Mouse (Mus musculus) lung, postnatal 4 days (tissue): Measurements from ENCODE around the gene Adgrl4.
A peak's percentile ranks its signal among the peaks of the same experiment; 100 is the strongest.

Experiments used
- DNase-seq, 2 experiments: peaks; one replicate each; pipeline ENCODE4 v3.0.0; 2021

The Adgrl4 gene

DNA sequence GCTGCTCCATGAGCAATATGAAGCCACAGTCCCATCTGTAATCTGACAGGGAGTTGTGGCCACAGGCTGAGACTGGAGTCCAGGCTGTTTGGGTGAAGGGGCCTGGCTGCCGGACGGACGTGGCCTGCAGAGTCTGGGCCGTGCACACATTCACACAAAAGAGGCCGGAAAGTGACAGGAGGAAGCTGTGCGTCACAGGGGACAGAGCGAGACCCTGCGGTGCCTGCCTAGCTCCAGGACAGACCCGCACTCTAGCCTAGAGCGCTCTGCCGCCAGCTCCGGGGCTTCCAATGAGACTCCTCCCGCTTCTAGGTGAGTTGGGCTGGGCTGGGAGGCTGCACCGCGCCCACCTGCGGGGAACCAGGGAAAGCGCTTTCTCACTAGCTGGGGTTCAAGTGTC is at the start of gene Adgrl4:
Adgrl4 (plus strand) TSS at position 195 of the 400 bp plus-strand sequence.
- peak; percentile 51 to 69 for DNase-seq

DNA sequence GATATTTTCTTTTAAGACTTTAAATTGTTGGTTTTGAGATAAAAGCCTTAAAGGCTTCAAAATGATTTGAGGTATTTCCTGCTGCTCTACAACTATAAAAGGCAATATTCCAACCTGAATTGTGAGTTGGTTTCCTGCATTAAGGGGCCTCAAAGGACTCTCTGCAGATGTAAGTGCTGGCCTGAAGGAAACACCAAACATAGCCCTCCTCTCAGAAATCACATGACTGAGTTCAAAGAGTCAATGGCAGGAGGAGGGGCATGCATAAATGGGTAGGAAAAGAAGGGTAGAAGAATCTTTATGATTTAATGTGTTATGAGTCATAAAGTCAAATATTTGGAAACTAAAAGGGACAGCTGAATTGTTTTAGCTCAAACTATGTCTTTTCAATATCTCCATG is 46.8 kb upstream of the Adgrl4 start:
- DNase-seq: no peak

DNA sequence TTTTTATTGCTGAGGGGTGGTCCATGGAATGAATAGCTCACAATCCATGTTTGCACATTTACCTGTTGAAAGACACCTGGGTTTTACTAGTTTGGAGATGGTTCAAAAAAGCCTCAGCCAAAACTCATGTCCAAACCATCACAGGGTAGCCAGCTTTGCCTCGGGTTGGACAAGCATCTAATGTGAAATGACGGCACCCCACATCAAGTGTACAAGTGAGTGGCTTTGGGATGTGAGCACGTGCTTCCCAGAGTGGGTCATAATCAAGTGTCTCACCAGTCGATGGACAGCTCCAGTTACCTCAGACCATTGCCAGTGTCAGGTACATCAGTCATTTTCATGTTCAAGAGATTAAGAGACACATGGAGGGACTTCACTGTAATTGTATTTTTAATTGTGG is 44.8 kb upstream of the Adgrl4 start:
- no peak for DNase-seq

DNA sequence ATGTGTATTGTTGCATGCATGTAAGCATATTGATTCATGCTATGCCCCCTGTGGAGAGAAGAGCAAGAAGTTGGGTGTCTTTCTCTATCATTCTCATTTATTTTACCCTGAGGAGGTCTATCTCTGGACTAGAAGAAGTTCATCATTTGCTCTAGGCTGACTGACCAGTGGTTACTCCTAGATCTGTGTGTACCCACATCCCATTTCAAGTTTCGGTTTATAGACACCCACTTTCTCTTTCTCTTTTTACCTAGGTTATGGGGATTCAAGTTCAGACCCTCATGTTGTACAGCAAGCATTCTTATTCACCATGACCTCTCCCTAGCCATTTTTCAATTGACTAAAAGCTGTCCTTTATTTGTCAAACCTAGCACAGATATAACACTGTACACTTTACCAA is 44.4 kb upstream of the Adgrl4 start:
- no peak for DNase-seq

DNA sequence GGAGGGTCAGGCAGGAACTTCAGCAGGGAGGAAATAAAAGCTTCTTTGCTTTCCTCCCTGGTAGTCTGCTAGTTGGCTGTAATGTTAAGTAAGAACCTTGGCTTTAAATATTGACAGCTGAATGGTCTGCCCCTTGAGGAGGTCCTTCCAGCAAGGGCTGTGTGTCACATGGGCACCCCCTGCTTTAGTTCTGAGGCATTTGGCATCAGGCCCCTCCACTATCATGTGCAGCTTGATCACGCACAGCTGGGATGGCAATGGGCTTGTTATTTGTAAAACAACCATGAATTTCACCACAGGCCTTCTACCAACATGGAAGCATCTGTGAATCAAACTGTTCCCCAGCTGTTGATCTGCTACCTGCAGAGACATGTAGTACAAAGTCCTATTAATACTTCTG is 38.4 kb upstream of the Adgrl4 start:
- peak; percentile 33 to 76 for DNase-seq

DNA sequence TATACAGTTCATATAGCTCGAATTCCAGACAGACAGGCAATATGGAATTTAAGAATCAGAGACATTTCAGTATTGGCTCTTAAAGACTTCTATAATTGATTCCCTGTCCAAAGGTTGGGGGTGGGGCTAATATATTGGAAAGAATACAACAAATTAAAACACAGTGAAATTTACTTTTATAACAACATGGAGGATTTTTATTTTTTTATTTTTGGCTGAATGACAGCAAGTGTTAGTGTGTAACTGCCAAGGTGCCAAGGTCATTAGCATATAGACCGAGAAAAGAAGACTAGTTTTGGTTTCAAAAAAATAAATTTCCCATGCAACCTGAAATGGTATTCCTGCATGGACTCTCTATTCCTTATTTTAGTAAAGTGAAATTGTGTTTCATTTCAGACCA is 26.7 kb upstream of the Adgrl4 start:
- no peak for DNase-seq

DNA sequence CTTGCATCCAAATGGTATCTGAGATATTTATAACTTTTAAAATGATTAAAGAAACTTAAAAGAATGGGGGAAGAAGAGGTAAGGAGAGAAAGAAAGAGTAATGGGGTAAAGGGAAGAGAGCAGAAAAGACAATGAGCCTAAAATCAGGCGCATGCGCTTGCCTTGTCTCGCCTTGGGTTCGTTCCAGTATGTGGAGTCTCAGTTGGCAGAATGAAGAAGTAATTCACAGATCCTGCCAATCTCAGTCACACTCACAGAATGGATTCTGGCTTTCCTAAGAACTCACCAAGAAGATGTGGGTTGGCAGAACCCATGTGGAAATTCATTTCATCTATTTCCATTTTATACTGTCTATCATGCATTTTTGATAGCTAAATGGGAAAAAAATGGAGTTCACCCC is 26.2 kb upstream of the Adgrl4 start:
- no peak for DNase-seq

DNA sequence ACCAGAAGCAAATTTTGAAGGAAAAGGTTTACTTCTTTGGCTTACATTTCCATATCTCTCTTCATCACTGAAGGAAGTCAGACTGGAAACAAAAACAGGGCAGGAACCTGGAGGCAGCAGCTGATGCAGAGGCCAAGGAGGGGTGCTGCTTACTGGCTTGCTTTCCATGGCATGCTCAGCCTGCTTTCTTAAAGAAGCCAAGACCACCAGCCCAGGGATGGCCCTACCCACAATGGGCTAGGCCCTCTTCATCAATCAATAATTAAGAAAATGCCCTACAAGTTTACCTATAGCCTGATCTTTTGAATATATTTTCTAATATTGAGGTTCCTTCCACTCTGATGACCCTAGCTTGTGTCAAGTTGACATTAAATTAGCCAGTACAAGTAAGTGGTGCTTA is 20.8 kb upstream of the Adgrl4 start:
- DNase-seq: no peak

DNA sequence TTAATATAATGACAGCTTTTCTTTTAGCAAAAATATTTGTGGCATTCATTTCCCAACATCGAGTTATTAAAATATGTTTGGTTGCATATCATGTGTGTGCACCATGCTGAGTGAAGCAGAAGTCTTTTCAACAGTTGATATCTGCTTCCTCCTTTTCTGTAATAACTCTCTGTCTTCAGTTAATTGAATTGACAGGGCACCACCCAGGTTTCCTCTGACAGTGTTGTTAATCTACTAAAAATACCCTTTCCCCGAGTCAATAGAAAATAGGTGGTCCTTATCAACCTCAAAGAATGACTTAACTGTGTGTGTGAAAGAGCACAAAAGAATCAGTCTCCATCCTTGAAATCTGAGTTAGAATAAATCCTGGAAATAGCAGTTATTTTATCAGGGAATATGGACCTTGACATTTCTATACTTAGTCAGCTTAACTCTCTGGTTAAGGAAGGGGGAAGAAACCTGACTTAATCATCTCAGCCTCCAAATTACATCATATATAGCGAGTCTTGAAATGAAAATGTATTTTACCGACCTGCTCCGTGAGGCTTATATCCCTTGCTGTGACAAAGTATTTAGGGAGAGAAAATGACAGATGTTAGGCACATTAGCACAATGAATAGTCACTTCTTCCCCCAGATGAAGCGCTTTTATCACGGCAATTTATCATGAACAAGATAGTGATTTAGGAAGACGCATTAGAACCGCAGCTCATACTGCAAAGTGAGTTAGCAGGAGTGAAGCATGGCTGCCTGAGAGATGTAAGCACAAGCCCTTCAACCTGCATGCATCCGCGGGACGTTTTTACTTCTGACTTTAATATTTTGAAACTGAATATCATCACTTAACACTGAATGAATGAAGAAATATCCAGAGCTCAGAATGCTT is 19.8 kb upstream of the Adgrl4 start:
- no peak for DNase-seq

DNA sequence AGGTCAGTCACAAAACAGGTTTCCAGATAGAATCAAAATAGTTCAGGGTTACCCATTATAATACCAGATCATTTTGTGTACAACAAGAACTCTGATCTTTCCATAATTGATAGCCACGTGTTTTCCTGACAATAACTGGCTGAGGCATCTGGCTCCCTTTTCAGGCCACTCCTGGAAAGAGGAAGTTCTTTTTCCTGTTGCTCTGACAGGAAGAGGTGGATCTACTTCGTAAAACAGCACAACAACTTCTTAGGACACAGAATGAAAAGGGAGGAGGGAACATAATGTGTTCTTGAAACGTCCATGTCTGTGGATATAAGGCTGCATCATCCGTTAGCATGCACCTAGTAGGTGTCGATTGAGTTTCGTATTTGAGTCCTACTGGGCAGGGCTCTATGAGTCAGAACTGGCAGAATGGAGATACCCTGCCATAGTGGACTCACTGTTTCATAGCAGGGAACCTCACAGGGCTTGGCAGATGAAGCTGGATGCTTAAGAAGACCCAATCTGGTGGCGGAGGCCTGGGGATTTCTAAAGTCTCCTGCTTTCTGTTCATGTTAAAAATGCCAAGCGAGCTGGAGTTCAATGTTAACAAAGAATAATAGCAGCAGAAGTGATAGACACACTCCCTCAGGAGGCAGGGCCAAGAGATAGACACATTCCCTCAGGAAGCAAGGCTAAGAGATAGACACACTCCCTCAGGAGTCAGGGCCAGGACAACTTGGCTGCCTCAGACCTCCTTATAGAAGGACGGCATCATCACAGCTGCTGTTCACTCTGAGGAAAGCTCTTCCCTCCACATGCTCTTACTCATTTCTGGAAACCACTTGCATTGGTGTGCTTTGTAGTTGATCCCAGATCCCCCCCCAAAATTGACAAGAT is 13.1 kb upstream of the Adgrl4 start:
- no peak for DNase-seq

DNA sequence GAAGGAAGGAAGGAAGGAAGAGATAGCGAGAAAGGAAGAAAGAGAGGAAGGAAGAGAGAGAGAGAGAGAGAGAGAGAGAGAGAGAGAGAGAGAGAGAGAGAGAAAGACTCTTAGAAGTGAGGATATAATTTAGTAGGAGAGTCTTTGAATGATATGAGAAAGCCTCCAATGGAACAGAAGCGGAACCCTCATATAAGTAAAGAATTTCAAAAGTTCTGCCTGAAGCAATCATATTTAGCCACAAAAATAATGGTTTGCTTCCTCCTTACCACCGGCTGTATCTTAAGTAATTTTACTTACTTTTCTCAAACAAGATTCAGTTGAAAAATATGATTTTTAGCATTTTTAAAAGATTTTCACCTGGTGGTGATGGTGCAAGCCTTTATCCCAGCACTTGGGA is 7.6 kb upstream of the Adgrl4 start:
- DNase-seq: no peak

DNA sequence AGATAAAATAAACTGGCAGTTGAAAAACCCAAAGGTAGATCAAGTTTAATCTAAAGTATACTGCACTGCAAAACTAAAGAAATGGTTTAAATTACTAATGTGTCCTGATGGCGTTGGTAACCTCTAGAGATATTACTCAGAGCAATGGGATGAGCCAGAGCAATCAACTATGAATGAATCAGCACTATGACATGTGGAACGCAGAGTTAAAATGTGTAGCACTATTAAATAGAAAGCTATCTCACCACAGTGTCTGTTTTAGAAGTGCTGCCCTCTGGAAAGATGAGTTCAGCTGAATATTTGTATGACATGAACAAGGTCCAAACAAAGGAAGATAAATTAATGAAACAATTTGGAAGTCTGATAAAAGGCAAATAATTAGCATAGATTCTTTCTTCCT is 6.2 kb upstream of the Adgrl4 start:
- DNase-seq: no peak

DNA sequence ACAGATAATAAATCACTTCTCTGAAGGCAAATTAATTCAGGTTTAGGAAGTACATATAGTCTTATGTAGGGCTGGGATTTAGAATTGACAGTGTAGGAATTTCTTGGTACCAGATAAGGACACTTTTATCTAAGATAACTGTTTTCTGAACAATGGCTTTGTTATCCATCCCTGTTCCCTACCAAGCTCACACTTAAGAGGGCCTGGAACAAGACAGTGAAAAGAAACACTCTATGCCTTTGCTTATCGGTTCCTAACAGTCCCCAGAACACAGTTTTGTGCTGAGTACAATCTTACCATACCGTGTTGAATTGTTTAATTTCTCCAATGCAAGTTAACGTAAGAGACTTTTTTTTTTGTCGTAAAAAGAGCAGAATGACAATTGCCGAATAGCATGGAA is 677 bp downstream of the Adgrl4 start:
- DNase-seq: no peak

DNA sequence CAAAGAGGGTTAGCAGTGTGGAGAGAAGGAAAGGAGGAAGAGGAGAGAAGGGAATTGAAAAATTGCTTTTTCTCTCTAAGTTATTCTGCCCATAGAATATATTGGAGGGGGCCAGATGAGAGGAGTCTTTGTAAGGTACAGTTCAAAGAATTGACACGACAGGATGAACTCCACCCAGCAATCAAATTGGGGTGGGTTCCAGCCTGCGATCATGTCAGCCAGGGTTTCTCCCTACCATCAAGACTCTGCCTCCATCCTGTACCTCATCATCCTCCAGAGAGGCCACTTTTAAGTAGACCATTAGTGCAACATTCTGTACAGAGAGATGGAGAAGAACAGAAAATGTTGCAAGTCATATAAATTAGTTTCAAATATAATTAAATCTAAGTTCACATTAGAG is 2.3 kb downstream of the Adgrl4 start:
- no peak for DNase-seq

DNA sequence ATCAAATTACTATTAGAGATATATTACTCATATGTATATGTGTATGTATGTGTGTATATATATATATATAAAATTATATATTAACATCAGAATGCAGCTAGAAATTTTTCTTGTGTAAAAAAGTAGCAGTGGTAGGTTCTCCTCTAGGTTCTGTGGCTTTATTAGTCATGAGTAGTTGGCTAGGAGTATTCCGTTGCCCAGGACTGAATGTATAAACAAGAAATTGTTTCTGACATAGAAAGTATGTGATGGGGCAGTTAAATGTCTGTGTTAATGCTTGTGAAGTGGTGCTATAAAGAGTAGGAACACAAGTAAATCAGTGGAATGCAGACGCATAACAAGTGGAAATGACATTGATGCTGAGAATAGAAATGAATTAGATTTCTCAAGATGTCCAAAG is 4.3 kb downstream of the Adgrl4 start:
- DNase-seq: no peak

DNA sequence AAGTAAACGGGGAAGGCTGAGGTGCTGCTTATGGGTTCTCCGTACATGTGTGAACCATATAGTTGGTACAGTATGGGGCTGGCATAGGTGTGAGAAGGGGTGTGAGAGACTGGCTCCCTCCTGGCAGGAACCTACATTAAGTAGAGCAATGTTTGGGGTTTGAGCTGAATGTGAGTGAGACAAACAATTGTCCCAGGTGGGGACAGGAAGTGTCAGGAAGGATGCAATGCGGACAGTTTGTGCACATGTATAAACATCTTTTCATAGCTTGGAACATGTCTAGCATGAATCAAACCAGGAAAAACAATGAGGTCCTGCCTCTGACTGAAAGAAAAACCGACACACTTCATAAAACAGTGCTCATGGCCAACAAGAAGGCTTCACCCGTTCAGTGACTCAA is 5.8 kb downstream of the Adgrl4 start:
- no peak for DNase-seq

DNA sequence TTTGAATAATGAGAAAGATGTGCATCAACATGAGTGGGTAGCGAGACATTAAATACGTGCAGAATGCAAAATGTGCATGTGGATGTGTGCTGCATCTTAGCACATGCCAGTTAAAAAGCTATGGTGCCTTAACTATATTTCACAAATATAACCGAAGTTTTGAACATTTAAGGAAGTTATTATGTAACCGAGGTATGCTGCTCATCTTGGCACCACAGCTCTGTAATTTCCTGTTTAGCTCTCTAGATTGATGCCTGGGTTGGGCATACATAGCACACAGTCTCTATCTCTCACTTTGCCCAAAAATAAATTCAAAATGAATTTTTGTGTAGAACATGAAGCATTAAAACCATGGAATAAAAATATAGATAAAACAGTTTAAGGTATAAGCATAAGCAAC is 6.6 kb downstream of the Adgrl4 start:
- no peak for DNase-seq

DNA sequence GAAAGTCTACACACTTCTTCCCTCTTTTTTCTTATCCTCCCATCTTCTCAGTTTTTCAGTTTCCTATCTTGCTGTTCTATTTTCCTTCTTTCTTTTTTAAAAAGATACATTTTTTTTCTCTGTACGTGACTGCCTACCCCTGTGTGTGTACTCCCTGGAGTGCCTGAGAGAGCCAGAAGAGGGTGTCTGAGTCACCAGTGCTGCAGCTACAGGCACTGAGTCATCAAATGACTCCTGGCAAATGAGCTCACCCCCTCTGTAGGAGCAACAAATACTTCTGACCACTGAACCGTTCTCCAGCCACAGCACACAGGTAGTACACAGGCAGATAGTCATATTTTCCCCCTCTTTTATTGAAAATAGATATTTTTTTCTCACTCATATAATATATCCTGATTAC is 8.2 kb downstream of the Adgrl4 start:
- DNase-seq: no peak

DNA sequence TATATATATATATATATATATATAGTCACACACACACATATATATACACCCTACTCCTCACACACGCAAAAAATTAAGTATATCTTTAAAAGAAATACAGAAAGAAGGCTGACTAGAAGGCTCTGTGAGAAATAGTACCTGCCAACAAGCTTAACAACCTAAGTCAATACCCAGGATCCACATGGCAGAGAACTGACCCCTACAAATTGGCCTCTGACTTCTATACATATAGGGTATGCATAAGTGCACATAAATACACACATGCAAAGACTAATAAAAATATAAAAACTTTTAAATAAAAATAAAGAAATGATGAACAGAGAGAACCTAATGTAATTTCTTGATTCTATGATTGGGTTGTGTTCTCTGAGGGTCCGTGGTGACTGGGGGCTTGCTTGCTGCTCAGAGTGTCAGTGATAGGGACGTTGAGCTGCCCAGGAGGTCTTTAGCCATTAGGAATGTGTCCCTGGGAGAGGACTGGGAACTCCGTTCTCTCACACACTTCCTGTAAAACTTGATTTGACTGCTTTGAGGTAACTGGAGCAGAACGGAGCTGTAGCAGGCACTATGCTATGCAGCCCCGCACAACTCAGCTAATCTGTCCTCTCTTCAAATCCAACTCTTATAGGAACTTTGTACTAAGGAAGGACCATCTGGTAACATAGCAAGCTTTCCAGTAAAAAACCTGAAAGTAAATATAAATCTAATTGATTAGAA is 17.5 kb downstream of the Adgrl4 start:
- no peak for DNase-seq

DNA sequence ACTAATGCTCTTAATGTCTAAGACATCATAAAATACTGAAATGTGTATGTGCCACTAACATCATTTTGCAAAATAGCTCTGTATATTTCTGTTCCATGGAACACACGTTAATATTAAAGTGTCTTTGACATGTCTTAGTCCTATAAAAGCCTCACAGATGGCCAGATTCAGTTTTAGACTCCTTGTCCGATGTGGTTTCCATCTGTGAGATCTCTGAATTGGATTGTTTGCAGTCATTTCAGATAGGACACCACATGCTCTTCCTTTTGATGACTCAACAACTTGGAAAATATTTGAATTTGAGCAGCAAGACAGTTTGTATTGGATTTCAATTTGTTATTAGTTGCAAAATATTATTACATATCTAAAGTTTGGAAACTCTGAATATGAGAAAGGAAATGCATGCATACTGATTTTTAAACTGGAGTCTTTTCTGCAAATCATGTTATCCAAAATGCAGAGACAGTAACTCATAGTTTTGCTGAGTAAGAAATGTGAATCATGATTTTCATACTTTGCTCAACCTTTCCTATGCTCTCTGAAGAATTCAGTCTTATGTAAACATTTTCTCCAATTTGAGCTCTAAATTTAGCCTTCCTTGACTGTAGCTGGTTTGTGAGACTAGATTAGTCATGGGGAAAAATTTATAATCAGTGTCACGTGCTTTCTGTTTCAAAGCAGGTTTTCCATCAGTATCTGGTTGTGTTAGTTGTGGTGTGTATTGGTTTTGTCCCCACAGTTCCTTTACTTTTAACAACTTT is 21.9 kb downstream of the Adgrl4 start:
- DNase-seq: no peak

DNA sequence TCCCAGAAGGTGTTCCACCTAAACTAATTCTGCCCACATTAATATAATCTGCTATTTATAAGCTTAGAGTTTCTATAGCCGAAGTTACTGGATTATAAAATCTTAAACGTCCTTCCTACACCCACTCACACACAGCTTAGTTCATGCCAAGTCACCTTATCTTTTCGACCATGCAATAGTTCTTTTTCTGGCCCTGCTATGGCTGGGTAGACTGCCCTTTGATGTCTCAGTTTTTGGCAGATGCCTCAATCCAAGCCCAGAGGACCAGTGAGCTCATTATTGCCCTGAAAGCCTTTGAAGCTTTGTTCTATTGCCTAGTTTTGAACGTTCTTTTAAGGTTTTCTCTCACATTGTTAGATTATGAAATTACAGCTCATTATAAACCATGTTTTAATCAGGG is 27.5 kb downstream of the Adgrl4 start:
- no peak for DNase-seq

DNA sequence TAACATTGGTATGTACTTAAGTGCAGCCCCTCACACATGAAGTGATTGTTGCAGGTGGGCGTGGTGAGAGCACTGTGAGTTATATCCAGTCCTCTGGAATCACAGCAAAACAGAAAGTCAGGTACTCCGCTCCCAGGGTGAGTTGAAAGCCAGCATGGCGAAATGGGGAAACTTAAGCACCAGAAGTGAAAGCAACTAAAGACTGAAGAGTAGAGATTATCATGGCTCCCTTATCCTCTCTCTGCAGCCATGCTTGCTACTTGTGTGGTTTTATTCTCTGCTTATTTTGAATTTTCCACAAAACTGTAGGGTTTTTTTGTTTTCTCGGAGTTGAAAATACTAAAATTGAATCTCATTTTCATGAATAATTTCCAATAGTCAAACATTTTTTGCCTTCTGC is 51.2 kb downstream of the Adgrl4 start:
- no peak for DNase-seq

DNA sequence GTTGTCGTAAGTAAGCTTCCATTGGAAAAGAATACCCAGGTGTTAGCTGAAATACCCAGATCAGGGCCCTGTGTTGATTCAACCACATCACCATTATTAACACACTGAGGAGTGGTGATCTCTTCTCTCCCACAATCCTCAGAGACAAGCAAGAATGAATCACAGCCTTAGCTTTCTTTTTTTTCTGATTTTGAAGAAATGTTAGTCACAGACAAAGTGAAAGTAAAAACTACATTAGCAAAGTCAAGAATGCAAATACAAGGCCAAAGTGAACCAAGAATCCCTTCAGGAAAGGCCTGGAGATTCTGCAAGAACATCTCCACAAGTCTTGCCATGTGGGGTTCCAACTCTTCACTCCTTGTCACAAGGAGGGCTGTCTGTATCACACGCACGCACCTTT is 67.9 kb downstream of the Adgrl4 start:
- DNase-seq: no peak
